11 mouse cellular contexts compared by ENCODE assay signal in genomic region chr1:53032550-53032949, GRCm38 (mm10). TPM values are rescaled to one million over a fixed set of nuclear protein-coding genes. Genes with fewer than 3 reads are reported as not detected.
DNase-seq lines count a peak whose midpoint lies in the region; ATAC-seq lines count a peak whose summit lies in the region.
"Had no signal": no experiment of that assay in that cellular context is flagged by ENCODE, and none has a peak within 500 bp of the region (broad histone marks: within the 10 kb centered on the region; RNA-seq: fewer than 3 reads in every experiment).

No protein-coding gene starts in this region.

- DNase-seq in cerebellum, adult 18-20 months, result peak; percentile 32 to 40
- DNase-seq in cerebellum, postnatal 36 days, result no peak
- DNase-seq in kidney, adult 9 months, result peak; percentile 11
- no peak for DNase-seq in kidney, postnatal 25 days
- peak; percentile 16 for DNase-seq in CD4-positive helper T cell, adult 2 months (ENCODE audit: low read depth, low spot score)
- DNase-seq in thymus, postnatal 36 days, result no peak
- no peak for DNase-seq in urinary bladder, adult 2 months (ENCODE audit: low spot score)
- DNase-seq: kidney, adult 18-20 months had no signal

- no peak overlapping the region for H3K4me3 ChIP-seq in forebrain, embryonic 16.5 days (replicated peaks; ENCODE audit: low read length)
- H3K4me3 ChIP-seq: megakaryocyte, embryonic 14.5 days; stomach, embryonic 15.5 days had no signal

- no peak overlapping the region for H3K9ac ChIP-seq in forebrain, embryonic 16.5 days (replicated peaks; ENCODE audit: low read depth, low read length)
- H3K9ac ChIP-seq: stomach, embryonic 15.5 days had no signal

- peak; percentile 58; the same call in 1 of the 2 replicates for ATAC-seq in forebrain, embryonic 16.5 days

- no peak overlapping the region for H3K4me2 ChIP-seq in forebrain, embryonic 16.5 days (ENCODE audit: low read length)
- H3K4me2 ChIP-seq: stomach, embryonic 15.5 days had no signal

- no peaks in the 10 kb centered on the region for H3K36me3 ChIP-seq in forebrain, embryonic 16.5 days (ENCODE audit: control insufficient read depth, insufficient read depth)
- H3K36me3 ChIP-seq: stomach, embryonic 15.5 days had no signal

- H3K4me1 ChIP-seq in forebrain, embryonic 16.5 days (replicated peaks; ENCODE audit: control insufficient read depth, insufficient read depth, low read length), result no peaks in the 10 kb centered on the region
- H3K4me1 ChIP-seq: megakaryocyte, embryonic 14.5 days; stomach, embryonic 15.5 days had no signal

- H3K9me3 ChIP-seq in forebrain, embryonic 16.5 days (ENCODE audit: control insufficient read depth, low read length), result no peaks in the 10 kb centered on the region
- H3K9me3 ChIP-seq: megakaryocyte, embryonic 14.5 days; stomach, embryonic 15.5 days had no signal

- no peak overlapping the region for H3K27ac ChIP-seq in forebrain, embryonic 16.5 days (ENCODE audit: low read length)
- H3K27ac ChIP-seq: stomach, embryonic 15.5 days had no signal

- no peaks in the 10 kb centered on the region for H3K27me3 ChIP-seq in forebrain, embryonic 16.5 days (replicated peaks; ENCODE audit: control insufficient read depth, insufficient read depth, low read length)
- H3K27me3 ChIP-seq: stomach, embryonic 15.5 days had no signal

RNA-seq across cellular contexts. Expression of gene 1700019D03Rik, which starts 12.6 kb away (rescaled TPM):
- polyA plus RNA-seq in forebrain, embryonic 16.5 days (2015; fragmentation: Nextera tagmentation; extraction: Ambion mirVana), result 2.9 and 3.6 TPM in 2 replicates
- polyA plus RNA-seq in urinary bladder, adult 2 months (2012; rRNA removed), result 8.2 and 10.2 TPM in 2 replicates

RNA-seq across cellular contexts. Expression of gene Mstn, which starts 28.9 kb away (rescaled TPM):
- 0.68 and 0.89 TPM in 2 replicates for polyA plus RNA-seq in forebrain, embryonic 16.5 days (2015; fragmentation: Nextera tagmentation; extraction: Ambion mirVana)
- 0.21 and 0.27 TPM in 2 replicates for polyA plus RNA-seq in urinary bladder, adult 2 months (2012; rRNA removed)

Comparison
In these comparisons a context has a peak if more than half of its experiments do, and no peak if none do; other contexts are left out.
1. DNase-seq: peak in cerebellum, adult 18-20 months (2 of 2), kidney, adult 9 months (single experiment) and CD4-positive helper T cell, adult 2 months (single experiment); none in cerebellum, postnatal 36 days (0 of 2), kidney, postnatal 25 days (0 of 2), thymus, postnatal 36 days (0 of 2) and urinary bladder, adult 2 months (single experiment).